Mouse (Mus musculus) olfactory bulb, adult 2 months (tissue): ENCODE data around the gene Ociad1. TPM values are rescaled to one million over a fixed set of nuclear protein-coding genes. Genes with fewer than 3 reads are reported as not detected.

Experiments
- H3K27ac ChIP-seq: fragments of 200-500 bp; 2 replicates; pipeline ENCODE4 v1.5.1; 2012; ENCODE audit warnings: low read depth, low read length; ENCODE audit not compliant: insufficient read depth
- H3K4me1 ChIP-seq: fragments of 200-500 bp; 2 replicates; pipeline ENCODE4 v1.6.1; 2012; ENCODE audit warnings: low read length; ENCODE audit not compliant: control insufficient read depth, insufficient read depth
- H3K4me3 ChIP-seq: fragments of 200-500 bp; 2 replicates; pipeline ENCODE4 v1.5.1; 2012; ENCODE audit warnings: mild to moderate bottlenecking, low read depth, low read length, moderate library complexity; ENCODE audit not compliant: insufficient read depth
- CTCF ChIP-seq: fragments of 200-500 bp; IDR thresholded peaks from 2 replicates; pipeline ENCODE4 v1.5.1; 2012; ENCODE audit warnings: low read depth, mild to moderate bottlenecking, low read length, moderate library complexity; ENCODE audit not compliant: insufficient read depth
- POLR2A ChIP-seq: fragments of 200-500 bp; IDR thresholded peaks from 2 replicates; pipeline ENCODE4 v1.6.1; 2012; ENCODE audit warnings: mild to moderate bottlenecking, low read depth, low read length, moderate library complexity; ENCODE audit not compliant: insufficient read depth
- WGBS: fragments of 180-500 bp; shearing (Covaris S2); methylation state at CpG from one replicate; pipeline ENCODE4 v1.1.7; 2018; 5-methylcytosine and 5-hydroxymethylcytosine counted together
- polyA plus RNA-seq: library from polyadenylated mRNA; stranded (reverse); fragments of >200 nt; gene quantifications from 2 replicates; pipeline ENCODE4 v1.2.4, GENCODE M21; 2012; ENCODE audit warnings: low replicate concordance; ENCODE audit not compliant: missing spikeins, insufficient read depth, insufficient read length

Ociad1 gene
- polyA plus RNA-seq, 1 experiment: 165 TPM

DNA sequence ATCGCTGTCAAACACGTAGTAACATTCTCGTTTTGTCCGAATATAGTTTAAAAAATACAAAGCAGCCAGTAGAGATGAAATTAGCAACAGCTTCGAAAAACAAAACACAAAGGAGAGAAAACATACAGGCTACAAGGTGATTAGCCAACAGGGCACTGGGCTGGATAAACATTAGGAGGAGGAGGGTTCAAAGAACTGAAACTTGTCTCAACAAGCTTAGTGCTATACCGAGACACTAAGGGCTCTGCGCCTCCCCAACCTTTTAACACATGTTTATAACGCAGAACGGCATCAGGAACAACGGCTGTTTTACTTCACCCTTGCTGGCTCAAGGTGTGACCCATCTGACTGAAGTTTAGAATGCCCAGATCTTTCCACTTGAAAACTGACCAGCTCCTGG is 13.4 kb upstream of the Ociad1 start:
- TF ChIP-seq POLR2A: no peak
- no peak for TF ChIP-seq CTCF
- no peak overlapping the region for H3K4me3 ChIP-seq
- no peak overlapping the region for H3K27ac ChIP-seq
- peaks cover 3% of the 10 kb centered on the region; the same call in 1 of the 2 replicates for H3K4me1 ChIP-seq
- whole genome bisulfite sequencing: 43% methylated on average over 10 of the region's 10 CpGs

DNA sequence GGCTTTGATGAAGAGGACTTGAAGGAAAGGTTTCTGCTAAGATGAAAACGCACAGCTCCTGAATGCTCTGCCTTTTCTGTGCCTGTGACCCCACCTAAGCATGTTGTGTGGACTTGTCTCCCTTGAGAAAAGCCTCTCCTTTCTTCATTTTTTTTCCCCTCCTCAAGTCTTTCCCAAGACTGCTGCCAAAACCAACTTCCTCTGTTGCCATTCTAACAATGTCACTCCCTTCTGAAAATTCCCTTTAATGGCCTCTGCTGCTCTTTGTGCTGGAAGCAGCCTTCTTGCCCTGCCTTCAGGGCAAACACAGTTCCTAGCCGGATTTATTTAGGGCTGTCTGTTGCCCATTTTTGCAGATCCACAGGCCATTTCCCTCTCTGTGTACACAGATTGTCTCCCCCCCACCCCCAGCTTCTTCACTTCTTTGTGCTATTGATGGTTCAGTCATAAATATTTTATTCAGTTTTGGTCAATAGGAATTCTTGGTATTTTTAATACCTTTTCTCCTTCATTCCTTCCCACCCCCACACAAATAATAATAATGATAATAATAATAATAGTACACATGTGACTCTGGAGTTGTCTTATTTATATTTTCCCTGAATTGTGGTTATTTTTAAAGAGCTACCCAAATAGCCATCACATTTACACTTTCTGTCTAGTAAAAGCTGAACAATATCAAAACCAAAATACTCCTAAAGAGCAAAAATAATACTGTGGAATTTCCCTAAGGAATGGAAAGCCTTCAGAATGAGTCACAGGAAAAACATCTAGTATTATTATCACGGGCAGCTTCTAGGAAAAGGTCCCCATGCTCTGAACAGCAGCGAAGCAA is 12.6 kb upstream of the Ociad1 start:
- TF ChIP-seq CTCF (no peak), POLR2A (no peak)
- Histone ChIP-seq H3K4me1 (peaks cover 3% of the 10 kb centered on the region; the same call in 1 of the 2 replicates), H3K27ac (no peak overlapping the region), H3K4me3 (no peak overlapping the region)
- WGBS: 39% methylated on average over 4 of the region's 4 CpGs

DNA sequence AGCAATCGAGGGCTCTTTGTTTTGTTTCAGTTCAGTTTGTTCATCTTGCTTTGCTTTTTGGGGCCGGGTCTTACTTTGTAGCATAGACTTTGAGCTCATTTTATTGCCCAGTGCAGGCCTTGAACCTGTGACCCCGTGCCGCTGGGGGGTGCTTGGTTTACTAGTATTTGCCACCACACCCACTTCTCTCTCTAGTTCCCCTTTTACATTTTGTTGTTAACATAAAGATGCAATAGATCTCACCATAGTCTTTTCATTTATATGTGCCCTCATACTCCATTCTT is 12.1 kb upstream of the Ociad1 start:
- Histone ChIP-seq H3K4me3 (no peak overlapping the region), H3K27ac (no peak overlapping the region), H3K4me1 (peaks cover 3% of the 10 kb centered on the region; the same call in 1 of the 2 replicates)
- TF ChIP-seq CTCF (no peak), POLR2A (no peak)
- 59% methylated on average over 4 of the region's 4 CpGs for WGBS

DNA sequence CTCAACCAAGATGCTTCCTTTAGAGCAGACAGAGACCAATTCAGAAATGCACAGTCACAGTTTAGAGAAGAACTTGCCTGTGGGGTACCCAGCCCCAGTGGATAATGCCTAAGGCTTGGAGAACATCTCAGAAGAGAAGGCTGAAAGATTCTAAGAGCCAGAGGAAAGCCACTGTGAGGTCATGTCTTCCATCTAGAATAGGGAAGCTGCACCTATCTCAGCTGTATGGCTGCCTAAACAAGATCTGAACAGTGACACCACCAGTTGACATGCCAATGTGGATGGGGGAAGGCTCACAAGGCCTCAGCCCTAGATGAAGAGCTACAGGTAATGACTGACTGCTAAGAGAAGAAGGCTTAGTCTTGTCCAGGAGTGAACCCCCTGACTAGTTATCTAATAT is 8.5 kb upstream of the Ociad1 start:
- no peak overlapping the region for H3K4me3 ChIP-seq
- TF ChIP-seq POLR2A: no peak
- TF ChIP-seq CTCF: no peak
- no peak overlapping the region for H3K27ac ChIP-seq
- H3K4me1 ChIP-seq: peaks cover 3% of the 10 kb centered on the region; the same call in 1 of the 2 replicates

DNA sequence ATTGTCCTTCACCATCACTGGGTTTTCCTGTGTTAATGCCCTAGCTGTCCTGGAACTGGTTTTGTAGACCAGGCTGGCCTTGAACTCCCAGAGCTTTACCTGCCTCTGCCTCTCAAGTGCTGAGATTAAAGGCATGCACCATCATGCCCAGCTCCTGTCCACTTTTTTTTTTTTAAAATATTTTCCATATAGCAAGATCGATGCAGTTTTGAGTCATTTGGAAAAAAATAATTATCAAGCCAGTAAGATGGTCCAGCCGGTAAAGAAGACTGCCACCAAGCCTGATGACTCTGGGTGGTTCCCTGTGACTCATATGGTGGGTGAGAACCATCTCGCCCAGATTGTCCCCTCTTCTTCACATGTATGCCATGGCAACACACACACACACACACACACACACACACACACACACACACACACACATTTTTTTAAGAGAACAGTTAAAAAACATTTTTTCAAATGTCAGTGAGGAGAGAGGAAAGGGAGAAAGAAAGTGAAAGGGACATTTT is 7.1 kb upstream of the Ociad1 start:
- Histone ChIP-seq H3K4me3 (no peak overlapping the region), H3K27ac (no peak overlapping the region), H3K4me1 (no peaks in the 10 kb centered on the region)
- TF ChIP-seq CTCF (no peak), POLR2A (no peak)
- 58% methylated on average over 3 of the region's 3 CpGs for WGBS

DNA sequence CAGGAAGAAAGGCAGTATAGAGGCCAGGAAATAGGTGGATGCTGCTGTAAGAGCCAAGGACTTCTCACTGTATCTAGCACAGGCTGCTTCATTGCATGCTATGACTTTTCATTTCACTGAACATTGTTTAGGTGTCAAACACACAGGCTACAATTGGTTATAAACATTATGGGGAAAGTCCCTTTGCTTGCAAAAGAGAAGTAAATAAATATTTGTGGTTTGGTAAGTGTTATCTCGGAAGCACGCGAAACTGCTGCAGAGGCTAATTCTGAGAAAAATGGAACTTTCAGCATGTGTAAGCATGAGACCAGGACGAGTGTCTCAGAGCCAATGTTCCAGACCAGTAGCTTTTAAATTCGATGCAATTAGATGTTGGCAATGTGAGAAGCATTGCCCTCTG is 6.0 kb upstream of the Ociad1 start:
- Histone ChIP-seq H3K27ac (no peak overlapping the region), H3K4me3 (no peak overlapping the region), H3K4me1 (no peaks in the 10 kb centered on the region)
- TF ChIP-seq CTCF (no peak), POLR2A (no peak)
- 81% methylated on average over 5 of the region's 5 CpGs for WGBS

DNA sequence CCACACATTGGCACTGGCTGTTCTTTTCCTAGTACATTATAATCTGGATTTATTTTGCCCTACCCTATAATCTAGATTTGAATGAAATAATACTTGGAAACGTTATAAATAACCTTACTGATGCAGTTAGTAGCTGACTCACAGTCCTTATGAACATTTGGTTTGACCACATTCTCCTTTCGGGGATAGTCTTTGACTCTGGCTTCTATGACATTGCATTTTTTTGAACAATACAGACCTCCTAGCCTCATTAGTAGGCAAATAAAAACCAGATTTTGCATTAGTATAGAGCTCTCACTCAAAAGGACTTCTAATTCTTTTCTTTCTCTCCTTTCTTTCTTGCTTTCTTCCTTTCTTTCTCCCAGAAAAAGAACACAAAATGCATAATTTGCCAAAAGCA is 2.7 kb upstream of the Ociad1 start:
- WGBS: 34% methylated on average over 2 of the region's 2 CpGs
- Histone ChIP-seq H3K4me1 (peaks cover under 1% of the 10 kb centered on the region), H3K27ac (no peak overlapping the region), H3K4me3 (no peak overlapping the region)
- TF ChIP-seq POLR2A (no peak), CTCF (no peak)

DNA sequence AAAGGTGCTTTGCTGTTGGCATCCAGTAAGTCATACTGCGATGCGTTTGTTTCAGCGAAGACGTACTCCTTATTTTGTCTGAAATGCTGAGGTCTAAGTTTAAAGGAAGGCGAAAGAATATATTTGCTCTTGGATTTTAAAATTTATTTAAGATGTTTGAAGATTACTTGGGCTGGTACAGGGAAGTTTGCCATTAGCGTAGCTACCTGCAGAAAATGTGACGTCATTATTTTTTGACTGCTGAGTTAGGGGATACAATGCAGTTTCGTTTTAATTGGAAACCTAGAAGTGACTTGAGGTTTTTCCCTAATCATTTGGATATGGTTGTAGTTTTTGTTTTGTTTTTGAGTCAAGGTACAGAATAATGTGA is 859 bp downstream of the Ociad1 start:
- H3K4me1 ChIP-seq: peaks cover 7% of the 10 kb centered on the region
- 4% methylated on average over 8 of the region's 8 CpGs for WGBS
- H3K27ac ChIP-seq: no peak overlapping the region
- TF ChIP-seq POLR2A (no peak), CTCF (no peak)
- H3K4me3 ChIP-seq: no peak overlapping the region

DNA sequence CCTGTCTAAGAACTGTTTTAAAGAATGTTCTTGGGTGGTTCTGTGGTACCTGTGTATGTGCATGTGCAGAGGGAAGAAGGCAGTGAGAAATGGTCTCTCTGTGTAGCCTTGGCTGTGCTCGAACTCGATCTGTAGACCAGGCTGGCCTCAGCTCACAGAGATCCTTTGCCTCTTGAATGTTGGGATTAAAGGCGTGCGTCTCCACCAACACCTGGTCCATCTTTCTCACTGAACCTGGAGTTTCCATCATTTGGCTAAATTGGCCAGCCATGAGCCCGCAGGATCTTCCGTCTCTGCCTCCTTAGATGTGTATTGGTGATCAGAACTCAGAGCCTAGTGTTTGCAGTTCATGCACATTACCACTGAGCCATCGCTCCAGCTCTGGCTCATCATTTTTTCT is 2.4 kb downstream of the Ociad1 start:
- WGBS: 95% methylated on average over 7 of the region's 7 CpGs
- Histone ChIP-seq H3K4me1 (peaks cover 7% of the 10 kb centered on the region), H3K4me3 (no peak overlapping the region), H3K27ac (no peak overlapping the region)
- TF ChIP-seq POLR2A: no peak
- TF ChIP-seq CTCF: no peak
